Mouse (Mus musculus) G1E (cell line): ENCODE data around the gene Letm1. TPM values are rescaled to one million over a fixed set of nuclear protein-coding genes. Genes with fewer than 3 reads are reported as not detected.

Experiments used
- ATAC-seq: 2 replicates; pipeline ENCODE4 v1.8.0; 2016; ENCODE audit warnings: mild to moderate bottlenecking; ENCODE audit not compliant: insufficient number of reproducible peaks, poor library complexity, low FRiP score, severe bottlenecking; ENCODE audit errors: extremely low read depth
- DNase-seq: peaks from one replicate; pipeline ENCODE4 v3.0.0; 2012; ENCODE audit warnings: low spot score
- H3K27me3 ChIP-seq: 2 replicates; pipeline ENCODE4 v1.6.1; 2012; ENCODE audit warnings: mild to moderate bottlenecking, low read length, inconsistent platforms; ENCODE audit not compliant: insufficient read depth
- H3K36me3 ChIP-seq: replicated peaks from 2 replicates; pipeline ENCODE3; 2012; ENCODE audit warnings: mild to moderate bottlenecking, inconsistent platforms
- H3K4me1 ChIP-seq: 2 replicates; pipeline ENCODE4 v1.6.1; 2012; ENCODE audit warnings: low read depth, low read length, inconsistent platforms, mixed read lengths; ENCODE audit not compliant: insufficient read depth
- H3K4me3 ChIP-seq: 2 replicates; pipeline ENCODE4 v1.5.1; 2012; ENCODE audit warnings: low read depth, mild to moderate bottlenecking, inconsistent platforms, low read length, moderate library complexity, mixed read lengths
- H3K9me3 ChIP-seq: replicated peaks from 2 replicates; pipeline ENCODE4 v1.6.1; 2012; ENCODE audit warnings: inconsistent platforms
- CTCF ChIP-seq: IDR thresholded peaks from 2 replicates; pipeline ENCODE4 v1.5.1; 2012; ENCODE audit warnings: low read depth, low read length, inconsistent platforms, mixed read lengths
- GATA1 ChIP-seq: IDR thresholded peaks from 2 replicates; pipeline ENCODE4 v1.6.1; 2012; ENCODE audit warnings: borderline replicate concordance, low read length, inconsistent platforms, mixed read lengths
- GATA2 ChIP-seq: IDR thresholded peaks from 2 replicates; pipeline ENCODE4 v1.6.1; 2012; ENCODE audit warnings: low read depth, low read length, inconsistent platforms, borderline replicate concordance
- POLR2AphosphoS5 ChIP-seq: IDR thresholded peaks from 2 replicates; pipeline ENCODE4 v1.6.1; 2012; ENCODE audit warnings: low read depth, low read length, inconsistent platforms; ENCODE audit not compliant: insufficient replicate concordance
- TAL1 ChIP-seq: conservative IDR thresholded peaks from 2 replicates; pipeline ENCODE4 v1.6.1; 2012; ENCODE audit warnings: low read depth, low read length, inconsistent platforms, mixed read lengths
- polyA plus RNA-seq: library from polyadenylated mRNA; stranded (reverse); fragments of >175 nt; gene quantifications from 2 replicates; pipeline ENCODE4 v1.2.3, GENCODE M21; 2012
- total RNA-seq, 2 experiments: library from RNA; stranded (forward) in 1 of 2; stranded (reverse) in 1 of 2; fragments of 200-1000 nt in 1 of 2; fragments of >200 nt in 1 of 2; fragmentation: Nextera tagmentation in 1 of 2; gene quantifications; 2 replicates each; pipeline ENCODE4 v1.2.3; 2014 to 2017

The Letm1 gene
- total and polyA plus RNA-seq, 3 experiments, result 14.6 to 28.6 (median 20.8) TPM

DNA sequence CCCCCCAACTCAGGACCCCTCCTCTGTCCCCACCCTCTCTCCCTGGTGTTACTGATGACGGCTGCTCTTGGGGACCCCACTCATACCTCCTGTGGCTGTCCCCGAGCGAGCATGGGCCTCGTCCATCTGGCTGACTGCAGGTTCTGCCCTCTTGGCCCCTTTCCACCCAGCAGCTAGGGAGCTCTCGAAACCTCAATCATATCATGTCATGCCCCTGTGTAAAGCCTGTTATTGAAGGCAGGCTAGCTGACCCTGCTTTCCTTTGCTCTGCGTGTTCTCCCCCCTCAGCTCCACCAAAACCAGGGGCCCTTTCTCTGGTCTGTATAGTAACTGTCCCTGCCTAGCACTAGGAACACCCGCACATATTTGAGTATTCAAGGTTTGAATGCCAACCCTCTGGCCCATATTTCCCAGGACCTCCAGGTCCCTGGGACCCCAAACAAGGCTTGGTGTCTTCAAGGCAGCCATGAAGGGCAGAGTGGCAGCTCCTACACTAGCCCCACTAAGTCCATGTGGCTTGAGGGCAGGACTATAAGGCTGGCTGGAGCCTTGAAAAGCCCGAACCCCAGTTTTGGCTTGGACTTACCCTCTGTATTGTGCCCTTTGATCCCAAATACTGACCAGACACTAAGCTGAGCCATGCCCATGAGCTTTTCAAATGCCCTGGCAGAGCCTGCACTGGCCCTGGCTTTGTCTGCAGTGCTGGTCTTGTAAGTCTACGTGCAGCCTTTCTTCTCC is 76.8 kb downstream of the Letm1 start:
- TF ChIP-seq TAL1 (no peak), GATA1 (no peak), GATA2 (no peak), POLR2AphosphoS5 (no peak), CTCF (no peak)

DNA sequence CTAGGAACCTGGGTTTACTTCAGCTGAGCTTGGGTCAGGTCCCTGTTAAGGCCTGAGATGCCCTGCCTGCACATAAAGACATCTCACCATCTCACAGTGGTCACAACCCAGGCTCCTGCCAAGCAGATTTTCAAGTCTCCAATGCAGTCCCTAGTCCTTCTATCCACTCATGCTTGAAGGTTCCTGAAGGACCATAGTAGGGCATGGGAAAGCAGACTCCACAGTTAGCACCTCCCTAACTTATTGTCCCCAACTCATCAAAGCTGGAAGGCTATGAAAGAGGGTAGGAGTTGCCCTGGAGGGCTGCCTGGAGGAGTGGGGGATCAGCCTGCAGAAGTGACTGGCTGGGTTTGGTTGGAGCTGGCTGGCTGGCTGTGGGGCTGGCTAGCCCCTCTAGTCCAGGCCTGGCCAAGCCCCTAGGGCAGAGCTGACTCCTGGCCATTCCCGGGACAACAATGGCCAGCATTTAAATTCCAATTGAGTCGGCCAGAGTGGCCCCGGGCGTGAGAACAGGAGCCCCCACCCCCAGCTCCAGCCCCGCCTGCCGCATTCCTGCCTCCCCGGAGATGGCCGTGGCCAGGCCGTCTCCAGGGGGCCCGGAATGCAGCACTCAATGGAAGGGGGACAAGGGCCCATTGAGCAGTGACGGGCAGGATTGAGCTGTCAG is 77.5 kb downstream of the Letm1 start:
- peaks cover 82% of the 10 kb centered on the region for H3K27me3 ChIP-seq
- H3K4me3 ChIP-seq, result no peak overlapping the region
- DNase-seq, result no peak
- ATAC-seq, result no peak
- TF ChIP-seq GATA2 (no peak), CTCF (no peak), TAL1 (no peak), POLR2AphosphoS5 (no peak), GATA1 (no peak)
- no peaks in the 10 kb centered on the region for H3K4me1 ChIP-seq
- no peaks in the 10 kb centered on the region for H3K9me3 ChIP-seq
- no peaks in the 10 kb centered on the region for H3K36me3 ChIP-seq

More for the DNA sequence above, 76.8 kb downstream of the Letm1 start:
- H3K4me3 ChIP-seq, result no peak overlapping the region
- no peaks in the 10 kb centered on the region for H3K9me3 ChIP-seq
- DNase-seq, result no peak
- peaks cover 75% of the 10 kb centered on the region for H3K27me3 ChIP-seq
- no peaks in the 10 kb centered on the region for H3K4me1 ChIP-seq
- no peaks in the 10 kb centered on the region for H3K36me3 ChIP-seq
- no peak for ATAC-seq

DNA sequence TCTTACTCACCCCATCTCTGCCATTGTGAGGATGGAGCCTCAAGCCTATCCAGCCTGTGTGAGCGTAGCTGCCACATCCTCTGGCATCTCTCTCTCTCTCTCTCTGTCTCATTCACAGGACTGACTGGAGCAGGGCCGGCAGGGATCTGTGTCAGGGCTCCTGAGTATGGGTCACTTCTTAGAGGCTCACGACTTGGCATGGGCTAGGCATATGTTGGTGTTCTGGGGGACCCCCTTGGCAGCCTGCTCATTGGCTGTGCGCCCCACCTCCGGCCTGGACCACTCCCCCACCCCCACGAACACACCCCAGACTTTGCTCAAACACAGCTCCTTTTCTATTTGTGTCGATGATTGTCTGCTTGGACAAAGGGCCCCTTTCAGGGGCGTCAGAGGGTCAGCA is 78.6 kb downstream of the Letm1 start:
- DNase-seq, result no peak
- H3K4me1 ChIP-seq, result no peaks in the 10 kb centered on the region
- H3K4me3 ChIP-seq, result no peak overlapping the region
- no peak for TF ChIP-seq CTCF
- no peak for TF ChIP-seq GATA2
- no peak for TF ChIP-seq TAL1
- no peak for TF ChIP-seq GATA1
- no peak for TF ChIP-seq POLR2AphosphoS5
- H3K36me3 ChIP-seq, result no peaks in the 10 kb centered on the region
- peaks cover 79% of the 10 kb centered on the region for H3K27me3 ChIP-seq
- ATAC-seq, result no peak
- H3K9me3 ChIP-seq, result no peaks in the 10 kb centered on the region

DNA sequence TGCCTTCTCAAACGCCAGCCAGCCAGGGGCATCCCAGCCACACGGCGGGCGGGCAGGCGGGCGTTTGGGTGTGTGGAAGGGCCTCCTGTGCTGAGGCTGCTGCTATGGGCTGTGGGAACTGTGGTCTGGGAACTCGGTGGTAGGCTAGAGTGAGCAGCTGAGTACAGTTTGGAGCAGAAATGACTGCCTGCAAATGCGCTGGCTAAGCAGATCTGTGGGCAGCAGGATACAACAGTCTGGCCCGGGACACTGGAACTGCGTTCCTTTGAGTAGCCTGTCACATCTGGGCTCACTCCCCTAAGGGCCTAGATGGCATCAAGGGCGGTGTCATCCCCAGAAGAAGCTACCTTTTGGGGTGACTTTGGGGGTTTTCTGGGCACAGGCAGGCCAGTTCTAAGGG is 80.8 kb downstream of the Letm1 start:
- no peak overlapping the region for H3K4me3 ChIP-seq
- TF ChIP-seq POLR2AphosphoS5 (no peak), CTCF (no peak), TAL1 (no peak), GATA1 (no peak), GATA2 (no peak)
- DNase-seq, result no peak
- no peaks in the 10 kb centered on the region for H3K4me1 ChIP-seq
- no peaks in the 10 kb centered on the region for H3K9me3 ChIP-seq
- H3K27me3 ChIP-seq, result peaks cover 80% of the 10 kb centered on the region
- H3K36me3 ChIP-seq, result no peaks in the 10 kb centered on the region
- ATAC-seq, result no peak

DNA sequence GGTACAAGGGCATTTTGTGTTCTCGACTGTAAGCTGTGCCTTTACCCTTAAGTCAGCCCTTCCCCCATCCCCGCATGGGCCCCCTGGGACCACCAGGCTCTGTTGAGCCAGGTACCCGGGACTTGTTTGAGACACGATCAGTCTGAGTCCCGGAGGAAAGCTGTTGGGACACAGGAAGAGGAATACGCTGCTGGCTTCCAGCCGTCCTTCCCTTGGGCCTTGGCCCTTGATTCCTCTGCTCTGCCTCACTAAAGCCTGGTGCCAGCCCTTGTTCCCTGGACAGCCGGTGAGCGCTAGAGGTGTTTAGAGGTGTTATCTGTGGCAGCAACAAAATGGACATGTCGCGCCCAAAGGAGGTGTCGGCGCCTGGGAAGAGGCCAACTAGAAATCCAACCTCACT is 82.6 kb downstream of the Letm1 start:
- DNase-seq (no peak), ATAC-seq (no peak)
- H3K9me3 ChIP-seq, result no peaks in the 10 kb centered on the region
- TF ChIP-seq GATA2 (no peak), POLR2AphosphoS5 (no peak), CTCF (no peak), TAL1 (no peak), GATA1 (no peak)
- H3K4me1 ChIP-seq, result peaks cover under 1% of the 10 kb centered on the region
- no peak overlapping the region for H3K4me3 ChIP-seq
- peaks cover 79% of the 10 kb centered on the region for H3K27me3 ChIP-seq
- H3K36me3 ChIP-seq, result no peaks in the 10 kb centered on the region

DNA sequence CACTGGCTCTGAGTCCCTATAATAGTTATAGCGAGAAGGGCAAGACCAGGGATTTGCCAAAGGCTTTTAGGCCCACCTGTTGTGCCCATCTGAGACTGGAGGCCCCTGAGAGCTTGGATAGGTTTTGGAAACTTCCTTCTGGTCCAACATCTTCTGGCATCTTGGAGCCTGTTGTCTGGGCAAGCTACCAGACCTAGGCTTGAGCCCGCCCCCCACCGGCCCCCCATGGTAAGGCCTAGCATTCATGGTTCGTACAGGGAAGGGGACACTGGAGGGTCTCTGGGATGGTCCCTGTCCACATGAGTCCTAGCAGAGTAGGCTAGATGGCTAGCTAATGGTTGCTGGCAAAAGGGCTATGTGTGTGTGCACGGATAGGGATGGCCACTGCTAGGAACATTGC is 83.9 kb downstream of the Letm1 start:
- ATAC-seq (no peak), DNase-seq (no peak)
- H3K9me3 ChIP-seq, result no peaks in the 10 kb centered on the region
- peaks cover 82% of the 10 kb centered on the region for H3K27me3 ChIP-seq
- no peaks in the 10 kb centered on the region for H3K36me3 ChIP-seq
- no peak overlapping the region for H3K4me3 ChIP-seq
- TF ChIP-seq GATA2 (no peak), POLR2AphosphoS5 (no peak), TAL1 (no peak), CTCF (no peak), GATA1 (no peak)
- H3K4me1 ChIP-seq, result peaks cover 2% of the 10 kb centered on the region
